In the genomic region with DNA sequence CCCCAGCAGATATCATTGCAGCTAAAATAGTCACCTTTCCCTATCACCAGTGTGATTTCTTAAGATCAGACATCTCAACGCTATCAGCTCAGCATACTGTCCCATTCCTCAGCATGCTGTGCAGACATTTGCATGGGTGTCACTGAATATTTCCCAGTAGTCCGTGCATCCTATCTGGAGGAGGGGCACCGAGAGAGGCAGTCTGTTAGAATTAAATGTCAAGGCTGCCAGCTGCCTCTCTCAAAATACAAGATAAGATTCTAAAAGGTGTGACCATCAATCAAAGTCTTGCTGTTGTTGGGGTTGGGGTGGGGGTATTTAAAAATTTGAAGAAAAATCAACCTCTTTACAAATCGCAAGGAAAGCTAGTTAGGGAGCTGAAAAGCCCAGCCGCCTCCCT, we compare ENCODE assay signal across 12 mouse cellular contexts.
"Had no signal": no experiment of that assay in that cellular context is flagged by ENCODE, and none has a peak within 500 bp of the region (broad histone marks: within the 10 kb centered on the region; RNA-seq: fewer than 3 reads in every experiment).

No protein-coding gene starts in this region.

- H3K4me2 ChIP-seq: limb, embryonic 13.5 days; midbrain, embryonic 13.5 days; neural tube, embryonic 15.5 days had no signal

- H3K9me3 ChIP-seq: limb, embryonic 13.5 days; midbrain, embryonic 13.5 days; neural tube, embryonic 15.5 days had no signal

- H3K9ac ChIP-seq: limb, embryonic 13.5 days; liver, embryonic 14.5 days; midbrain, embryonic 13.5 days; neural tube, embryonic 15.5 days had no signal

- H3K27me3 ChIP-seq: limb, embryonic 13.5 days; midbrain, embryonic 13.5 days; neural tube, embryonic 15.5 days had no signal

- H3K4me1 ChIP-seq: limb, embryonic 13.5 days; midbrain, embryonic 13.5 days; neural tube, embryonic 15.5 days had no signal

- H3K36me3 ChIP-seq: limb, embryonic 13.5 days; midbrain, embryonic 13.5 days; neural tube, embryonic 15.5 days had no signal

- ATAC-seq: midbrain, embryonic 13.5 days had no signal

- H3K27ac ChIP-seq: kidney, postnatal 0 days; limb, embryonic 13.5 days; liver, embryonic 14.5 days; midbrain, embryonic 13.5 days; neural tube, embryonic 15.5 days had no signal

- H3K4me3 ChIP-seq: limb, embryonic 13.5 days; midbrain, embryonic 13.5 days; myocyte; neural tube, embryonic 15.5 days had no signal

- DNase-seq: kidney, postnatal 36 days; left cerebral cortex, postnatal 4 days; lung, adult 18-20 months; right cerebral cortex, adult 18-20 months; right cerebral cortex, postnatal 25 days; thymus, postnatal 36 days had no signal
